27 mouse cellular contexts compared by ENCODE assay signal in genomic region chr6:124866560-124866959, GRCm38 (mm10). TPM values are rescaled to one million over a fixed set of nuclear protein-coding genes. Genes with fewer than 3 reads are reported as not detected.
DNase-seq lines count a peak whose midpoint lies in the region; ATAC-seq and TF ChIP-seq lines count a peak whose summit lies in the region.
"Had no signal": no experiment of that assay in that cellular context is flagged by ENCODE, and none has a peak within 500 bp of the region (broad histone marks: within the 10 kb centered on the region; RNA-seq: fewer than 3 reads in every experiment).

No protein-coding gene starts in this region.

- H3K27ac ChIP-seq in hindbrain, embryonic 12.5 days: 0 out of 2 replicates have a peak overlapping the region, but pooled peaks have one; percentile 44
- no peak overlapping the region for H3K27ac ChIP-seq in hindbrain, embryonic 11.5 days (ENCODE audit: low read depth, low read length)
- peak overlapping the region; percentile 17; the same call in 1 of the 2 replicates for H3K27ac ChIP-seq in limb, embryonic 10.5 days
- no peak overlapping the region for H3K27ac ChIP-seq in midbrain, postnatal 0 days (ENCODE audit: low read depth, low read length)
- H3K27ac ChIP-seq: embryonic facial prominence, embryonic 15.5 days; heart, adult 2 months; heart, embryonic 13.5 days; left cerebral cortex, adult 2 months; liver, embryonic 13.5 days had no signal

- TF ChIP-seq CTCF in midbrain, postnatal 0 days (IDR thresholded peaks at IDR 0.05): no peak

- no peak for ATAC-seq in hindbrain, embryonic 12.5 days (ENCODE audit: low FRiP score)
- no peak for ATAC-seq in hindbrain, embryonic 11.5 days (ENCODE audit: low FRiP score)
- no peak for ATAC-seq in midbrain, postnatal 0 days (ENCODE audit: low FRiP score)
- ATAC-seq: forebrain, embryonic 16.5 days; inflammation-experienced regulatory T-cells, adult 6 months had no signal

- H3K9ac ChIP-seq in hindbrain, embryonic 12.5 days: 0 out of 2 replicates have a peak overlapping the region, but pooled peaks have one; percentile 11
- no peak overlapping the region for H3K9ac ChIP-seq in hindbrain, embryonic 11.5 days (ENCODE audit: low read depth, low read length)
- 0 out of 2 replicates have a peak overlapping the region, but pooled peaks have one; percentile 19 for H3K9ac ChIP-seq in midbrain, postnatal 0 days (replicated peaks; ENCODE audit: low read length, poor library complexity, severe bottlenecking)
- H3K9ac ChIP-seq: heart, embryonic 13.5 days; liver, embryonic 13.5 days; lung, embryonic 14.5 days had no signal

- no peaks in the 10 kb centered on the region for H3K9me3 ChIP-seq in hindbrain, embryonic 12.5 days (replicated peaks)
- no peaks in the 10 kb centered on the region for H3K9me3 ChIP-seq in hindbrain, embryonic 11.5 days (ENCODE audit: control insufficient read depth, low read length)
- no peaks in the 10 kb centered on the region for H3K9me3 ChIP-seq in limb, embryonic 10.5 days (replicated peaks)
- H3K9me3 ChIP-seq in midbrain, postnatal 0 days (ENCODE audit: low read length): no peaks in the 10 kb centered on the region
- H3K9me3 ChIP-seq: embryonic facial prominence, embryonic 15.5 days; heart, embryonic 13.5 days; limb, embryonic 12.5 days; liver, embryonic 13.5 days had no signal

- H3K4me1 ChIP-seq in hindbrain, embryonic 12.5 days: peaks cover 47% of the 10 kb centered on the region
- H3K4me1 ChIP-seq in hindbrain, embryonic 11.5 days (replicated peaks; ENCODE audit: control insufficient read depth, insufficient read depth, low read length): peaks cover 18% of the 10 kb centered on the region
- peaks cover 41% of the 10 kb centered on the region for H3K4me1 ChIP-seq in limb, embryonic 10.5 days
- peaks cover 17% of the 10 kb centered on the region for H3K4me1 ChIP-seq in midbrain, postnatal 0 days (ENCODE audit: insufficient read depth, low read length)

- H3K27me3 ChIP-seq in hindbrain, embryonic 12.5 days: no peaks in the 10 kb centered on the region
- no peaks in the 10 kb centered on the region for H3K27me3 ChIP-seq in hindbrain, embryonic 11.5 days (ENCODE audit: control insufficient read depth, insufficient read depth, low read length)
- H3K27me3 ChIP-seq in limb, embryonic 10.5 days (ENCODE audit: low read depth, poor library complexity, severe bottlenecking): peaks cover 62% of the 10 kb centered on the region
- no peaks in the 10 kb centered on the region for H3K27me3 ChIP-seq in midbrain, postnatal 0 days (ENCODE audit: insufficient read depth, low read length)
- H3K27me3 ChIP-seq: embryonic facial prominence, embryonic 15.5 days had no signal

- no peaks in the 10 kb centered on the region for H3K36me3 ChIP-seq in hindbrain, embryonic 12.5 days
- no peaks in the 10 kb centered on the region for H3K36me3 ChIP-seq in hindbrain, embryonic 11.5 days (ENCODE audit: control insufficient read depth, insufficient read depth, low read length)
- no peaks in the 10 kb centered on the region for H3K36me3 ChIP-seq in limb, embryonic 10.5 days
- no peaks in the 10 kb centered on the region for H3K36me3 ChIP-seq in midbrain, postnatal 0 days (ENCODE audit: insufficient read depth, low read length)
- H3K36me3 ChIP-seq: embryonic facial prominence, embryonic 15.5 days; heart, embryonic 13.5 days; limb, embryonic 12.5 days; liver, embryonic 13.5 days had no signal

- DNase-seq in hindbrain, embryonic 11.5 days (ENCODE audit: low spot score): no peak
- peak; percentile 28 for DNase-seq in thymus, postnatal 14 days
- DNase-seq in thymus, postnatal 25 days: no peak
- no peak for DNase-seq in limb, embryonic 10.5 days (ENCODE audit: low spot score)
- no peak for DNase-seq in midbrain, postnatal 0 days (ENCODE audit: low spot score)
- DNase-seq in right cerebral cortex, adult 2 months (ENCODE audit: low spot score in 2 of 2): no peak
- DNase-seq: adrenal gland, adult 8-10 months; B cell, adult 2 months; cerebellum, adult 2 months; gastrocnemius, postnatal 36 days; heart, adult 2 months; heart, postnatal 14 days; kidney, adult 8-10 months; kidney, postnatal 10 days; liver, embryonic 13.5 days; lung, embryonic 14.5 days; right cerebral cortex, postnatal 4 days had no signal

- H3K4me2 ChIP-seq in hindbrain, embryonic 12.5 days (replicated peaks): no peak overlapping the region
- no peak overlapping the region for H3K4me2 ChIP-seq in hindbrain, embryonic 11.5 days (replicated peaks; ENCODE audit: low read depth, low read length)
- H3K4me2 ChIP-seq in midbrain, postnatal 0 days (ENCODE audit: low read depth, low read length, poor library complexity, severe bottlenecking): no peak overlapping the region
- H3K4me2 ChIP-seq: embryonic facial prominence, embryonic 15.5 days; heart, embryonic 13.5 days; limb, embryonic 12.5 days; liver, embryonic 13.5 days; lung, embryonic 14.5 days had no signal

- H3K4me3 ChIP-seq in hindbrain, embryonic 12.5 days: no peak overlapping the region
- H3K4me3 ChIP-seq in hindbrain, embryonic 11.5 days (ENCODE audit: low read depth, low read length): no peak overlapping the region
- no peak overlapping the region for H3K4me3 ChIP-seq in limb, embryonic 10.5 days
- H3K4me3 ChIP-seq in midbrain, postnatal 0 days (ENCODE audit: low read depth, low read length): no peak overlapping the region
- H3K4me3 ChIP-seq: embryonic facial prominence, embryonic 15.5 days; heart, adult 2 months; heart, embryonic 13.5 days; left cerebral cortex, adult 2 months; limb, embryonic 12.5 days; liver, embryonic 13.5 days had no signal

- 47% methylated on average over 6 of the region's 7 CpGs for WGBS in hindbrain, embryonic 12.5 days
- 60% methylated on average over 6 of the region's 7 CpGs for WGBS in hindbrain, embryonic 11.5 days
- 59% methylated on average over 6 of the region's 7 CpGs for WGBS in limb, embryonic 10.5 days
- 50% methylated on average over 6 of the region's 7 CpGs for WGBS in midbrain, postnatal 0 days

RNA-seq across cellular contexts. Expression of gene Gpr162, which starts 2.8 kb away (rescaled TPM):
- polyA plus RNA-seq in hindbrain, embryonic 12.5 days (2016; fragmentation: Nextera tagmentation; extraction: Ambion mirVana): 11.3 and 12.7 TPM in 2 replicates
- polyA plus RNA-seq in hindbrain, embryonic 11.5 days (2014; fragmentation: Nextera tagmentation; extraction: Ambion mirVana): 1.9 and 2.3 TPM in 2 replicates
- polyA plus RNA-seq in limb, embryonic 10.5 days (2016; fragmentation: Nextera tagmentation; extraction: Ambion mirVana): 0.59 and 1.2 TPM in 2 replicates
- total RNA-seq in midbrain, postnatal 0 days (2014; rRNA removed): 198 and 225 TPM in 2 replicates
- 38.3 and 39.3 TPM in 2 replicates for polyA plus RNA-seq in midbrain, postnatal 0 days (2015; fragmentation: Nextera tagmentation; extraction: Ambion mirVana)

RNA-seq across cellular contexts. Expression of gene P3h3, which starts 9.0 kb away (rescaled TPM):
- 34.5 and 39.6 TPM in 2 replicates for polyA plus RNA-seq in hindbrain, embryonic 12.5 days (2016; fragmentation: Nextera tagmentation; extraction: Ambion mirVana)
- 12.1 and 14.7 TPM in 2 replicates for polyA plus RNA-seq in hindbrain, embryonic 11.5 days (2014; fragmentation: Nextera tagmentation; extraction: Ambion mirVana)
- 17.3 and 26.8 TPM in 2 replicates for polyA plus RNA-seq in limb, embryonic 10.5 days (2016; fragmentation: Nextera tagmentation; extraction: Ambion mirVana)
- 67.4 and 74.4 TPM in 2 replicates for total RNA-seq in midbrain, postnatal 0 days (2014; rRNA removed)
- 9.8 and 11.2 TPM in 2 replicates for polyA plus RNA-seq in midbrain, postnatal 0 days (2015; fragmentation: Nextera tagmentation; extraction: Ambion mirVana)
- total RNA-seq: monocyte, adult 5-6 weeks had no signal

RNA-seq across cellular contexts. Expression of gene Cd4, which starts 21.5 kb away (rescaled TPM):
- 0.06 TPM in 1 of 2 replicates, not detected in the other for polyA plus RNA-seq in hindbrain, embryonic 12.5 days (2016; fragmentation: Nextera tagmentation; extraction: Ambion mirVana)
- polyA plus RNA-seq in hindbrain, embryonic 11.5 days (2014; fragmentation: Nextera tagmentation; extraction: Ambion mirVana): 0.19 TPM in 1 of 2 replicates, not detected in the other
- polyA plus RNA-seq in limb, embryonic 10.5 days (2016; fragmentation: Nextera tagmentation; extraction: Ambion mirVana): not detected in 2 replicates
- 0.19 and 2.8 TPM in 2 replicates for total RNA-seq in midbrain, postnatal 0 days (2014; rRNA removed)
- polyA plus RNA-seq in midbrain, postnatal 0 days (2015; fragmentation: Nextera tagmentation; extraction: Ambion mirVana): 0.25 and 0.58 TPM in 2 replicates
- total RNA-seq: MEL had no signal
- polyA plus RNA-seq: heart, embryonic 13.5 days; liver, embryonic 13.5 days; lung, embryonic 14.5 days had no signal

RNA-seq across cellular contexts. Expression of gene Gnb3, which starts 26.5 kb away (rescaled TPM):
- polyA plus RNA-seq in hindbrain, embryonic 12.5 days (2016; fragmentation: Nextera tagmentation; extraction: Ambion mirVana): 0.52 and 0.92 TPM in 2 replicates
- polyA plus RNA-seq in hindbrain, embryonic 11.5 days (2014; fragmentation: Nextera tagmentation; extraction: Ambion mirVana): 0.22 and 0.64 TPM in 2 replicates
- polyA plus RNA-seq in limb, embryonic 10.5 days (2016; fragmentation: Nextera tagmentation; extraction: Ambion mirVana): 0.34 and 0.35 TPM in 2 replicates
- total RNA-seq in midbrain, postnatal 0 days (2014; rRNA removed): 0.52 and 0.66 TPM in 2 replicates
- 0.23 and 1.1 TPM in 2 replicates for polyA plus RNA-seq in midbrain, postnatal 0 days (2015; fragmentation: Nextera tagmentation; extraction: Ambion mirVana)
- total RNA-seq: left cerebral cortex, adult 2 months; megakaryocyte, adult 5-6 weeks; monocyte, adult 5-6 weeks had no signal

RNA-seq across cellular contexts. Expression of gene Cdca3, which starts 37.2 kb away (rescaled TPM):
- polyA plus RNA-seq in hindbrain, embryonic 12.5 days (2016; fragmentation: Nextera tagmentation; extraction: Ambion mirVana): 111 and 120 TPM in 2 replicates
- 185 and 193 TPM in 2 replicates for polyA plus RNA-seq in hindbrain, embryonic 11.5 days (2014; fragmentation: Nextera tagmentation; extraction: Ambion mirVana)
- 243 and 250 TPM in 2 replicates for polyA plus RNA-seq in limb, embryonic 10.5 days (2016; fragmentation: Nextera tagmentation; extraction: Ambion mirVana)
- total RNA-seq in midbrain, postnatal 0 days (2014; rRNA removed): 9.4 and 16.7 TPM in 2 replicates
- 15.0 and 16.0 TPM in 2 replicates for polyA plus RNA-seq in midbrain, postnatal 0 days (2015; fragmentation: Nextera tagmentation; extraction: Ambion mirVana)
- total RNA-seq: monocyte, adult 5-6 weeks had no signal

Comparison
In these comparisons a context has a peak if more than half of its experiments do, and no peak if none do; other contexts are left out.
1. H3K27ac ChIP-seq: peak in hindbrain, embryonic 12.5 days (single experiment) and limb, embryonic 10.5 days (single experiment); none in hindbrain, embryonic 11.5 days (single experiment) and midbrain, postnatal 0 days (single experiment).